Mouse (Mus musculus) embryonic facial prominence, embryonic 10.5 days (tissue): ENCODE measurements at regions not wholly inside any gene's neighbourhood (a gene's known extent, or its start where the extent isn't known, plus 50 kb on each side); places are given as distances from the start of the nearest gene placed in this dataset.

Experiments
- DNase-seq: peaks from one replicate; pipeline ENCODE4 v3.0.0-alpha.2; 2017; ENCODE audit warnings: low spot score
- H3K27ac ChIP-seq: fragments of 300-500 bp; sonication (generic); replicated peaks from 2 replicates; pipeline ENCODE4 v1.5.1; 2016; ENCODE audit warnings: mild to moderate bottlenecking
- H3K27me3 ChIP-seq: fragments of 300-500 bp; sonication (generic); replicated peaks from 2 replicates; pipeline ENCODE4 v1.6.1; 2016; ENCODE audit warnings: low read depth, mild to moderate bottlenecking; ENCODE audit not compliant: poor library complexity, severe bottlenecking
- H3K36me3 ChIP-seq: fragments of 300-500 bp; sonication (generic); replicated peaks from 2 replicates; pipeline ENCODE4 v1.6.1; 2016; ENCODE audit warnings: mild to moderate bottlenecking, moderate library complexity
- H3K4me1 ChIP-seq: fragments of 300-500 bp; sonication (generic); 2 replicates; pipeline ENCODE4 v1.6.1; 2016
- H3K4me3 ChIP-seq: fragments of 300-500 bp; sonication (generic); 2 replicates; pipeline ENCODE4 v1.5.1; 2016; ENCODE audit warnings: mild to moderate bottlenecking, moderate library complexity
- H3K9me3 ChIP-seq: fragments of 300-500 bp; sonication (generic); 2 replicates; pipeline ENCODE4 v1.6.1; 2016; ENCODE audit warnings: mild to moderate bottlenecking
- WGBS: fragments of 180-500 bp; shearing (Covaris S2); methylation state at CpG from one replicate; pipeline ENCODE4 v1.1.7; 2016; 5-methylcytosine and 5-hydroxymethylcytosine counted together

GRCm38 (mm10) chr13:5433652-5434051 is 427.6 kb upstream of the Klf6 start:
- Histone ChIP-seq H3K27ac (no peak overlapping the region), H3K27me3 (no peaks in the 10 kb centered on the region), H3K4me3 (no peak overlapping the region), H3K4me1 (peaks cover 4% of the 10 kb centered on the region; the same call in 1 of the 2 replicates), H3K36me3 (no peaks in the 10 kb centered on the region), H3K9me3 (peaks cover 3% of the 10 kb centered on the region; the same call in 1 of the 2 replicates)
- peak; percentile 12 for DNase-seq
- WGBS = 32% methylated on average over 1 of the region's 1 CpGs

GRCm38 (mm10) chr13:5435131-5435530 is 426.2 kb upstream of the Klf6 start:
- H3K9me3 ChIP-seq = peaks cover 3% of the 10 kb centered on the region; the same call in 1 of the 2 replicates
- no peak for DNase-seq
- H3K4me1 ChIP-seq = peaks cover 4% of the 10 kb centered on the region; the same call in 1 of the 2 replicates
- no peaks in the 10 kb centered on the region for H3K36me3 ChIP-seq
- H3K4me3 ChIP-seq = no peak overlapping the region
- H3K27ac ChIP-seq = no peak overlapping the region
- no peaks in the 10 kb centered on the region for H3K27me3 ChIP-seq

GRCm38 (mm10) chr13:5436191-5436590 is 425.1 kb upstream of the Klf6 start:
- H3K27ac ChIP-seq = no peak overlapping the region
- peaks cover 3% of the 10 kb centered on the region; the same call in 1 of the 2 replicates for H3K9me3 ChIP-seq
- H3K4me1 ChIP-seq = peaks cover 4% of the 10 kb centered on the region; the same call in 1 of the 2 replicates
- no peak for DNase-seq
- H3K4me3 ChIP-seq = no peak overlapping the region
- H3K36me3 ChIP-seq = no peaks in the 10 kb centered on the region
- H3K27me3 ChIP-seq = no peaks in the 10 kb centered on the region
- WGBS = 58% methylated on average over 2 of the region's 2 CpGs

GRCm38 (mm10) chr13:5440454-5440853 is 420.8 kb upstream of the Klf6 start:
- H3K4me3 ChIP-seq = no peak overlapping the region
- H3K36me3 ChIP-seq = no peaks in the 10 kb centered on the region
- H3K9me3 ChIP-seq = no peaks in the 10 kb centered on the region
- WGBS = 79% methylated on average over 4 of the region's 4 CpGs
- DNase-seq = no peak
- no peaks in the 10 kb centered on the region for H3K27me3 ChIP-seq
- H3K4me1 ChIP-seq = no peaks in the 10 kb centered on the region
- H3K27ac ChIP-seq = no peak overlapping the region

- Histone ChIP-seq H3K36me3 (no peaks in the 10 kb centered on the region), H3K4me1 (no peaks in the 10 kb centered on the region), H3K27ac (no peak overlapping the region), H3K9me3 (no peaks in the 10 kb centered on the region), H3K4me3 (no peak overlapping the region), H3K27me3 (no peaks in the 10 kb centered on the region)
- WGBS = 90% methylated on average over 5 of the region's 5 CpGs
- no peak for DNase-seq
These were observed 416.4 kb upstream of the Klf6 start for GRCm38 (mm10) chr13:5444759-5445478.

- Histone ChIP-seq H3K4me1 (no peaks in the 10 kb centered on the region), H3K9me3 (no peaks in the 10 kb centered on the region), H3K4me3 (no peak overlapping the region), H3K36me3 (no peaks in the 10 kb centered on the region), H3K27ac (no peak overlapping the region), H3K27me3 (no peaks in the 10 kb centered on the region)
- DNase-seq = no peak
- WGBS = 83% methylated on average over 1 of the region's 1 CpGs
These were observed 412.7 kb upstream of the Klf6 start for GRCm38 (mm10) chr13:5448601-5449000.

- DNase-seq = no peak
- H3K36me3 ChIP-seq = no peaks in the 10 kb centered on the region
- H3K27ac ChIP-seq = no peak overlapping the region
- 79% methylated on average over 2 of the region's 2 CpGs for WGBS
- no peaks in the 10 kb centered on the region for H3K4me1 ChIP-seq
- no peaks in the 10 kb centered on the region for H3K9me3 ChIP-seq
- no peaks in the 10 kb centered on the region for H3K27me3 ChIP-seq
- H3K4me3 ChIP-seq = no peak overlapping the region
These were observed 380.5 kb upstream of the Klf6 start for GRCm38 (mm10) chr13:5480779-5481178.

GRCm38 (mm10) chr13:5492266-5492665 is 369.0 kb upstream of the Klf6 start:
- Histone ChIP-seq H3K4me3 (no peak overlapping the region), H3K27me3 (no peaks in the 10 kb centered on the region), H3K36me3 (no peaks in the 10 kb centered on the region), H3K27ac (no peak overlapping the region), H3K4me1 (no peaks in the 10 kb centered on the region), H3K9me3 (no peaks in the 10 kb centered on the region)
- 88% methylated on average over 1 of the region's 1 CpGs for WGBS
- no peak for DNase-seq

GRCm38 (mm10) chr13:5497535-5497934 is 363.7 kb upstream of the Klf6 start:
- Histone ChIP-seq H3K27ac (no peak overlapping the region), H3K9me3 (no peaks in the 10 kb centered on the region), H3K27me3 (no peaks in the 10 kb centered on the region), H3K4me1 (no peaks in the 10 kb centered on the region), H3K36me3 (no peaks in the 10 kb centered on the region), H3K4me3 (no peak overlapping the region)
- no peak for DNase-seq

GRCm38 (mm10) chr13:5511784-5512183 is 349.5 kb upstream of the Klf6 start:
- Histone ChIP-seq H3K9me3 (no peaks in the 10 kb centered on the region), H3K27ac (no peak overlapping the region), H3K36me3 (no peaks in the 10 kb centered on the region), H3K4me3 (no peak overlapping the region), H3K27me3 (no peaks in the 10 kb centered on the region), H3K4me1 (no peaks in the 10 kb centered on the region)
- DNase-seq = no peak

- Histone ChIP-seq H3K27me3 (no peaks in the 10 kb centered on the region), H3K4me3 (no peak overlapping the region), H3K36me3 (no peaks in the 10 kb centered on the region), H3K9me3 (no peaks in the 10 kb centered on the region), H3K27ac (no peak overlapping the region), H3K4me1 (no peaks in the 10 kb centered on the region)
- WGBS = 89% methylated on average over 2 of the region's 2 CpGs
- DNase-seq = no peak
These were observed 345.7 kb upstream of the Klf6 start for GRCm38 (mm10) chr13:5515552-5515951.

- Histone ChIP-seq H3K4me3 (no peak overlapping the region), H3K9me3 (no peaks in the 10 kb centered on the region), H3K4me1 (no peaks in the 10 kb centered on the region), H3K27me3 (no peaks in the 10 kb centered on the region), H3K27ac (no peak overlapping the region), H3K36me3 (no peaks in the 10 kb centered on the region)
- 90% methylated on average over 2 of the region's 2 CpGs for WGBS
- DNase-seq = no peak
These were observed 345.2 kb upstream of the Klf6 start for GRCm38 (mm10) chr13:5516088-5516487.

GRCm38 (mm10) chr13:5519181-5519580 is 342.1 kb upstream of the Klf6 start:
- H3K4me1 ChIP-seq = no peaks in the 10 kb centered on the region
- H3K36me3 ChIP-seq = no peaks in the 10 kb centered on the region
- 85% methylated on average over 1 of the region's 1 CpGs for WGBS
- no peaks in the 10 kb centered on the region for H3K27me3 ChIP-seq
- H3K4me3 ChIP-seq = no peak overlapping the region
- DNase-seq = no peak
- H3K27ac ChIP-seq = no peak overlapping the region
- H3K9me3 ChIP-seq = no peaks in the 10 kb centered on the region
